Mouse (Mus musculus) heart, postnatal 0 days (tissue): ENCODE data around the gene Fam120a.

Experiments
- CTCF ChIP-seq: IDR thresholded peaks from 2 replicates; pipeline ENCODE4 v1.5.1; 2016; ENCODE audit warnings: antibody characterized with exemption, control low read depth, low read depth
- EP300 ChIP-seq: IDR thresholded peaks from 2 replicates; pipeline ENCODE4 v1.6.1; 2016; ENCODE audit warnings: antibody characterized with exemption, low read depth

- TF ChIP-seq CTCF (no peak), EP300 (no peak)
Measured at GRCm38 (mm10) chr13:48869950-48870770, 97.7 kb downstream of the Fam120a start.
